Mouse (Mus musculus) left cerebral cortex, adult 11 months (tissue): Measurements from ENCODE around the gene Cct3.
"Not testable (repeated sequence)": the region's sequence is repeated elsewhere in the genome, so short reads cannot be mapped to it uniquely, and the experiment has no call there.

ENCODE experiments used
- DNase-seq: peaks from one replicate; pipeline ENCODE4 v3.0.0; 2022; ENCODE audit warnings: low spot score

The Cct3 gene

DNA sequence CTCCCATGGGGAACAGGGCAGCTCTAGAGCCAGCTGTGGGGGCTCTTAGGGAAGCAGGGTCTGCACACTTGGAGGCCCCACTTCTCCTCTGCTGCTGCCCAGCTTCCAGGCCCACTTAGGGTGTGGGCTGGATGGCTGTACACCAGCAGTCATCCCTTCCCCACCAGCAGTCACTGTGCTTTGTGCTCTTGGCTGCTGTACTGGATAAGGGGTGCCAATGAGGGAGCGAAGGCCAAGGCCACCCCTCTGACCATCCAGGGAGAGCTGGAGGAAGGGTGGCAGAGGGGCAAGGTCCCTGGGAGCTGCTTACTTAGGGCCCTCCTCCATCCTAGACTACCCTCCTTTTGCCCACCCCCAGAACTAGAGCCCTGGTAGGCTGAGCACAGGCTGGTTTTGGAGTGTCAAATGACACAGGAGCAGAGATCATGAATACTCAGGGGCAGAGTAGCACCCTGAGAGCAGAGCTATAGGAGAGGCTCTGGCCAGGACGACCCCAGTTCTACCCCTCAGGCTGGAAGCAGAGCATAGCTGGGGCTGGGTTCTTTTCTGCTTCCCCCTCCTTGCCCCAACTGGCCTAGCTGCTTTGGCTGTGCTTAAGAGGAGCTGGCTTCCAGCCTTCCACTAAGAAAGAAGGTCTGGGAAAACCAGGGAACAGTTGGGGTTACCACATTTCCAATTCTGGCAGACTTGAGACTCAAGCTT lies 64.8 kb downstream of the Cct3 start:
- no peak for DNase-seq

DNA sequence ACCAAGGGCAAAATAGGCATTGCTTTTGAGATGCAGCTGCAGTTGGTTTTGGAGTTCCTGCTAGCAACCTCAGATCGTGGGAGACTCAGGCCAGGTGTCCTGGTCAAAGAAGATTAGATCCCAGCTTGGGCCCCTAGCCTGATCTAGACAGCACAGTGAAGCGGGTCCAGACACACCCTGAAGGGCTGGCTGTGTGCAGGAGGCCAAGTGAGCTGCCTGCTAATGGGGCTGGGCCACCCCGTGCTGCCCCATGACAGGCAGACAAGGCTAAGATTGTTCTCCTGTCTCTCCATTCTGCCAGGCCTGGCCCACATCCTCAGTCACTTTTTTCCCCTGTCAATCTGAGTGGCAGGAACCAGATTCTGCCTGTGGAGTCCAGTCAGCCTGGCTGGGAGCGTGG lies 66.8 kb downstream of the Cct3 start:
- DNase-seq = no peak

- no peak for DNase-seq
Measured at GRCm38 (mm10) chr3:88364337-88364736, 67.4 kb downstream of the Cct3 start, which contains the start of gene Paqr6. Gene Paqr6, plus strand, starts transcription at chr3:88364584.

DNA sequence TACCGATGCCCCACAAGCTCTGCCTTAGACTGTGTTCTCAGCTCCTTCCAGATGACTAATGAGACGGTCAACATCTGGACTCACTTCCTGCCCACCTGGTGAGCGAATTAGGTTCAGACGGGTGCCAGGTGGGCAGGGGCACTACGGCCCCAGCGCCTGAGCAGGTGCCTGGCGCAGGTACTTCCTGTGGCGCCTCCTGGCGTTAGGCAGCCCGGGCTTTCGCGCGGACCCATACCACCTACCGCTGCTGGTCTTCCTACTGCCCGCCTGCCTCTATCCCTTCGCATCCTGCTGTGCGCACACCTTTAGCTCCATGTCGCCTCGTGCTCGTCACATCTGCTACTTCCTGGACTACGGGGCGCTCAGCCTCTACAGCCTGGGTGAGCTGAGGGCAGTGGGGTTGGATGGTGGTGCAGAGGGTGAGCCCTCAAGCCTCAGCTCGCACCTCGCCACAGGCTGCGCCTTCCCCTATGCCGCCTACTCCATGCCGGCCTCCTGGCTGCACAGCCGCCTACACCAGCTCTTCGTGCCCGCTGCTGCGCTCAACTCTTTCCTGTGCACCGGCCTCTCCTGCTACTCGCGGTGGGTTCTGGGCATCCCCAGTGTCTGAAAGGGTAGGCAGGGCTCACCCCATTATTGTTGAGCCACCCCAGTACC lies 68.9 kb downstream of the Cct3 start:
- no peak for DNase-seq

- not testable (repeated sequence) for DNase-seq
Measured at GRCm38 (mm10) chr3:88366830-88367428, 70.0 kb downstream of the Cct3 start.

GRCm38 (mm10) chr3:88367517-88367916 lies 70.6 kb downstream of the Cct3 start:
- DNase-seq = not testable (repeated sequence)

DNA sequence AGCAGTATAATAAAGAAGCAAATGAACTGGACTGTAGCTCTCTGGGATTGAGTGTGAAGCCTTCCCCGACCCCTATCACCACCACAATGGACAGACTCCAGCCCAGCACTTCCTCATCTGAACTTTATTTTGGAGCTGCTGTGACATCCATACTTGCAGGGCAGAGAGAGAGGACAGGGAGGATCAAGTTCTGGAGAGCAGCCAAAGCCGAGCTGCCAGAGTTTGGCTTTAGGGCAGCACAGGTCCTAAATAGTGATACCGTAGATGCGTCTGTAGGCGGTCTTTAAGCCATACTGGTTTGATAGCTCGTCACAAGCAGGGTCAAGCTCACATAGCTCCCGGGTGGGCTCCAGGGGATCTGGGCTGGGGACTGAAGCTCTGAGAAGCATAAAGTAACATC lies 71.6 kb downstream of the Cct3 start:
- not testable (repeated sequence) for DNase-seq
